Mouse (Mus musculus) embryonic fibroblast, embryonic 13.5 days (primary cell): ENCODE measurements around the gene Galnt10.

Experiments
- CTCF ChIP-seq: IDR thresholded peaks from 2 replicates; pipeline ENCODE4 v1.5.1; 2011; ENCODE audit warnings: mild to moderate bottlenecking, control low read depth, low read length, moderate library complexity, borderline replicate concordance; ENCODE audit not compliant: insufficient read depth
- POLR2A ChIP-seq: IDR thresholded peaks from 2 replicates; pipeline ENCODE4 v1.6.1; 2011; ENCODE audit warnings: low read depth, mild to moderate bottlenecking, control low read depth, low read length, moderate library complexity

DNA sequence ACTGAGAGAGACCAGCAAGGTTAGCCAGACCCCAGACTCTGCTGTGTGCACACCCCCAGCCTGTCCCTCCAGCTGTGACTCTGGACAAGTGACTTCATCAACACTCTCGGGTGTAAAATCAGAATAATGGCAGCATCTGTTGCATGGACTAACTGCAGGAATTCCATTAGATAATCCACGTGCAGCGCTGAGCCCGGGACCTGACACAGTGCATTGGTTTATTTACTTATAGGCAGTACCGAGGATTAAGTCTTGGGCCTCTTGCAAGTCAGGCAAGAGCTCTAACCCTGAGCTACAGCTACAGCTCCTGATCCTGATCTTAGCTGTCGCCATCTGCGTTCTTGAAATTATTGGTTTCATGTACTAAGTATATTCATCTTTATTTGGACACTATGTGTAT lies 37.3 kb downstream of the Galnt10 start:
- TF ChIP-seq POLR2A: no peak
- no peak for TF ChIP-seq CTCF
